Mouse (Mus musculus) midbrain, embryonic 11.5 days (tissue): ENCODE data around the gene Trak1. TPM values are rescaled to one million over a fixed set of nuclear protein-coding genes. Genes with fewer than 3 reads are reported as not detected.

Experiments used
- ATAC-seq: fragments of 200-750 bp; cut with Nextera tagmentation; 2 replicates; pipeline ENCODE4 v1.8.0; 2017; ENCODE audit warnings: moderate TSS enrichment, moderate library complexity; ENCODE audit not compliant: low FRiP score
- DNase-seq: peaks from one replicate; pipeline ENCODE4 v3.0.0; 2015; ENCODE audit warnings: low spot score; ENCODE audit errors: missing footprints
- H3K27ac ChIP-seq: fragments of 300-500 bp; sonication (generic); 2 replicates; pipeline ENCODE4 v1.5.1; 2014; ENCODE audit warnings: low read depth, low read length
- H3K27me3 ChIP-seq: fragments of 300-500 bp; sonication (generic); 2 replicates; pipeline ENCODE4 v1.6.1; 2014; ENCODE audit warnings: mild to moderate bottlenecking, low read length, moderate library complexity, mixed read lengths; ENCODE audit not compliant: control insufficient read depth, insufficient read depth
- H3K36me3 ChIP-seq: fragments of 300-500 bp; sonication (generic); 2 replicates; pipeline ENCODE4 v1.6.1; 2014; ENCODE audit warnings: mild to moderate bottlenecking, low read length, moderate library complexity, mixed read lengths; ENCODE audit not compliant: control insufficient read depth, insufficient read depth
- H3K4me1 ChIP-seq: fragments of 300-500 bp; sonication (generic); 2 replicates; pipeline ENCODE4 v1.6.1; 2014; ENCODE audit warnings: low read length; ENCODE audit not compliant: control insufficient read depth, insufficient read depth
- H3K4me2 ChIP-seq: fragments of 300-500 bp; sonication (generic); 2 replicates; pipeline ENCODE4 v1.6.1; 2014; ENCODE audit warnings: mild to moderate bottlenecking, moderate library complexity
- H3K4me3 ChIP-seq: fragments of 300-500 bp; sonication (generic); 2 replicates; pipeline ENCODE4 v1.5.1; 2014; ENCODE audit warnings: low read depth, low read length
- H3K9ac ChIP-seq: fragments of 300-500 bp; sonication (generic); 2 replicates; pipeline ENCODE4 v1.6.1; 2014; ENCODE audit warnings: low read length
- H3K9me3 ChIP-seq: fragments of 300-500 bp; sonication (generic); 2 replicates; pipeline ENCODE4 v1.6.1; 2016; ENCODE audit warnings: low read length; ENCODE audit not compliant: control insufficient read depth
- WGBS: fragments of 180-500 bp; shearing (Covaris S2); extraction: QIAGEN DNeasy Blood & Tissue Kit; methylation state at CpG from one replicate; pipeline ENCODE4 v1.1.7; 2014; 5-methylcytosine and 5-hydroxymethylcytosine counted together
- polyA plus RNA-seq: library from polyadenylated mRNA; unstranded; fragments of >200 nt; fragmentation: Nextera tagmentation; extraction: Ambion mirVana; gene quantifications from 2 replicates; pipeline ENCODE4 v1.2.1, GENCODE M21; 2014

Gene Trak1
- polyA plus RNA-seq, 1 experiment from 2014 or later: 20.5 TPM

DNA sequence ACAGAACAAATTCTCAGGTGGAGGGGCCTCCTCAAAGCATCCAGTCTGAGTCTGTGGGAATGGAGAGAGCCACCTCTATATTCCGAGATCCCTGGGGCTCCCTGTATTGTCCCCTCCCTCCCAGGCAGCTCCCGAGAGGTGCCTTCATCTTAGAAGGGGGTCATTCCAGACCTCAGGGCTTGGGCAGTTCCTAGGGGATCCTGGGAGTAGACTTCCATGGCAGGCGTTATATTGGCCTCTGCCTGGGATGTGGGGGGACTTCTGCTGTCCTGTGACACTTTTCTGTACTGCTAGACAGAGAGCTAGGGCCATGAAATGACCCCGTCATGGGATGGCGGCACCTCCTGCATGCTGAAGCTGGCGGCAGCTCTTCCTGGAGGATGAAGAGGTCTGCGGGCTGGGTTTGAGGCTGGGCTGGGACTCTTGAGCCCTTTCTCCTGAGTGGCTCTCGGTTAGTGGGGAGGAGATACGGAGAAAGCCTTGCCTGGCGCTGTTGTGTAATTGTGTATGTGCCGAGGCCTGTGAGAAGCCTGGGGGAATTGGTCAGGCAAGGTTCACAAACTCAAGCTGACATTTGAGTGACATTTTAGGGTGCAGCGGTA lies 88.5 kb downstream of the Trak1 start:
- no peak for DNase-seq
- Histone ChIP-seq H3K4me1 (no peaks in the 10 kb centered on the region), H3K27me3 (no peaks in the 10 kb centered on the region), H3K4me2 (no peak overlapping the region), H3K27ac (no peak overlapping the region), H3K4me3 (no peak overlapping the region), H3K36me3 (no peaks in the 10 kb centered on the region), H3K9ac (peak overlapping the region; percentile 2; the same call in 1 of the 2 replicates), H3K9me3 (no peaks in the 10 kb centered on the region)
- 83% methylated on average over 12 of the region's 12 CpGs for WGBS
- ATAC-seq: no peak

DNA sequence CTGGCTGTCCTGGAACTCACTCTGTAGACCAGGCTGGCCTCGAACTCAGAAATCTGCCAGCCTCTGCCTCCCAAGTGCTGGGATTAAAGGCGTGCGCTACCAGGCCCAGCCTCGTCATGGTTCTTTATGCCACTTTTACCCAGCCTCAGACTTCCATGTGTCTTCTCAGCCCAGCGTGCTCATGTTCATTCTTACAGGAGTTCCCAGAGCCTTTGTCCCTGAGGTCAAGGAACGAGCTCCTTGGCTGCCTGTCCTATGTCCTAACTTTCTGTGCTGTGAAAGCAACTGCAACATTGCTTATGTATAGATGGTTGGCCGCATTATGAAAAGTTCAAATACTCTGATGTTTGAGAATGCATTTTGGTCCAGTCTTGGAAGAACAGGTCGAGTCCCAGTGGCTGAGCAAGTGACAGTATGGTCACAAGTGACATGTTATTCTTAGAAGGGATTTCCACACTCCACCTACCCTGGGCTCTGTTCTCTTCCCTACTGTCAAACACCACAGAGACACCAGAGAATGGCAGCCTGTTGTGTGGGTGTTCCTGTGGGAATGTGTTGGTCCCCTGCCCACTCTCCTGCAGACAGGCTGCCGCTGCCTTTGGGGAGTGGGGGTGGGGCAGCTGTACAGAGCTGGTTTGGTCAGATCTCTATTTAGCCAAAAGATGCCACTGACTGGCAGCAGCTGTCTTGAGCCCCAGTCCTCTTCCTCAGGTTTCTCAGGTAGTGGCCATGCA lies 90.4 kb downstream of the Trak1 start:
- no peak overlapping the region for H3K4me3 ChIP-seq
- H3K9me3 ChIP-seq: no peaks in the 10 kb centered on the region
- no peak for ATAC-seq
- no peak for DNase-seq
- H3K9ac ChIP-seq: no peak overlapping the region
- no peaks in the 10 kb centered on the region for H3K4me1 ChIP-seq
- H3K27ac ChIP-seq: no peak overlapping the region
- no peaks in the 10 kb centered on the region for H3K27me3 ChIP-seq
- H3K4me2 ChIP-seq: no peak overlapping the region
- 0 out of 2 replicates have a peak, but pooled peaks cover 3% of the 10 kb centered on the region for H3K36me3 ChIP-seq
- WGBS: 79% methylated on average over 9 of the region's 9 CpGs

DNA sequence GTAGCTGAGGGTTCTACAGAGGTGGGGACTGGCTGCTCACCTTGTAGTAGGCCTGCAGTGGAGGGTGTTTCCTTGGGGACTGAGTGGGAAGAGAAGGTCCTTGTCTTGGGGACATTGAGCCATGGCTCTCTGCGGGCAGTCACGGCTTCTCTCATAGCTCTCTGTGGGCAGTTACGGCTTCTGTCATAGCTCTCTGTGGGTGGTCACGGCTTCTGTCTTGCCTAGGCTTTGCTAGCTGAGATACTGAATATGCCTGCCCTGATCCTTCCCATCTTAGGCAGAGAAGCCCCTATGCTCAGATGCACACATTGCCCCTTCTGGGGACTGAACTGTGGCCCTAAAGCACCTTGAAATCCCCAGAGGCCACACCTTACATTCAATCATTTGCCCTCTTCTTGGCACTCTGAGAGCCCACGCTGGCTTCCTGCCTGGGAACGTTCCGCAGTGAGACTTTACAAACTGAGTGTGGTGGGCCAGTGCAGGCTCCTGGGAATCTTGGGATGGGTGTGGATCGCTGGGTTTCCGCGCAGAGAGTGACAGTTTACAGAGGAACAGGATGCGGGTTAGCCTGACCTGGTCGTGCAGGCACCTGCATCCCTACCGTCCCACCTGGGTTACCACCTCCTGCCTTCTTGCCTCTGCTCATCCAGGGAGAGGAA lies 91.1 kb downstream of the Trak1 start:
- H3K36me3 ChIP-seq: 0 out of 2 replicates have a peak, but pooled peaks cover 3% of the 10 kb centered on the region
- H3K4me3 ChIP-seq: no peak overlapping the region
- 74% methylated on average over 13 of the region's 13 CpGs for WGBS

DNA sequence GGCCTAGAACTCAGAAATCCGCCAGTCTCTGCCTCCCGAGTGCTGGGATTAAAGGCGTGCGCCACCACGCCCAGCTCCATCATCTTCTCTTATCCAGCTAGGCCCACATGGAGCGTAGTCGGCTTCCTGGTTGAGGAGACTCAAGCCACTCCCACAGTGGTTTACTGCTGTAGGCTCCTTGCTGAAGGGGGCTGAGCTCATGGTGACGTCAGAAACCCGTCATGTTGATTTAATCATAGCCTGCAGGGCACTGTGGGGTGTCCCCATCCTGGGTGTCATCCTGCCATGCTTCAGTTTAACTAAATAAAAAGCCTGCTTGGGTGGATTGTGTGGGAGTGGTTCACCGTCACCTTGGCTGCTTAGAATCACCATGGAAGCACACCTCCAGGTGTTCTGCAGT lies 92.0 kb downstream of the Trak1 start:
- H3K4me2 ChIP-seq: no peak overlapping the region
- no peak overlapping the region for H3K9ac ChIP-seq
- DNase-seq (no peak), ATAC-seq (no peak)
- H3K4me3 ChIP-seq: no peak overlapping the region
- 85% methylated on average over 10 of the region's 10 CpGs for WGBS
- H3K27ac ChIP-seq: no peak overlapping the region
- H3K36me3 ChIP-seq: 0 out of 2 replicates have a peak, but pooled peaks cover 3% of the 10 kb centered on the region
- H3K27me3 ChIP-seq: no peaks in the 10 kb centered on the region
- no peaks in the 10 kb centered on the region for H3K4me1 ChIP-seq
- H3K9me3 ChIP-seq: no peaks in the 10 kb centered on the region

More for the DNA sequence above, 91.1 kb downstream of the Trak1 start:
- no peak overlapping the region for H3K27ac ChIP-seq
- H3K4me2 ChIP-seq: no peak overlapping the region
- DNase-seq (no peak), ATAC-seq (no peak)
- H3K27me3 ChIP-seq: no peaks in the 10 kb centered on the region
- no peak overlapping the region for H3K9ac ChIP-seq
- H3K4me1 ChIP-seq: no peaks in the 10 kb centered on the region
- no peaks in the 10 kb centered on the region for H3K9me3 ChIP-seq

DNA sequence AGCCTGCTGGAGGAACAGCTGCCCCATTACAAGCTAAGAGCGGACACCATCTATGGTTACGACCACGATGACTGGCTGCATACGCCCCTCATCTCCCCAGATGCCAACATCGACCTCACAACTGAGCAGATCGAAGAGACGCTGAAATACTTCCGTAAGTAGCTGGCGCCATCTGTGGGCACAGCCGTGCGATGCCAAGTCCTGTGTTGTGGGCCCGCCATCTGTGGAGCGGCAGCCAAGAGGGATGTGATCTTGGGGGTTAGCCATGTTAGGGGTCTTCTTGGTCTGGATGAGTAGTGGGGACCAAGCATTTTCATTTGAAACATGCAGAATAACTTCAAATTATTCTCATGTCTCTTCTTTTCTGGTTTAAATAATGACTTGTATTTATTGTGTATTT lies 94.6 kb downstream of the Trak1 start:
- no peak for DNase-seq
- no peaks in the 10 kb centered on the region for H3K9me3 ChIP-seq
- no peaks in the 10 kb centered on the region for H3K27me3 ChIP-seq
- no peak overlapping the region for H3K9ac ChIP-seq
- H3K4me2 ChIP-seq: no peak overlapping the region
- H3K4me1 ChIP-seq: no peaks in the 10 kb centered on the region
- no peak for ATAC-seq
- H3K36me3 ChIP-seq: 0 out of 2 replicates have a peak, but pooled peaks cover 3% of the 10 kb centered on the region
- no peak overlapping the region for H3K4me3 ChIP-seq
- 94% methylated on average over 13 of the region's 13 CpGs for WGBS
- no peak overlapping the region for H3K27ac ChIP-seq

DNA sequence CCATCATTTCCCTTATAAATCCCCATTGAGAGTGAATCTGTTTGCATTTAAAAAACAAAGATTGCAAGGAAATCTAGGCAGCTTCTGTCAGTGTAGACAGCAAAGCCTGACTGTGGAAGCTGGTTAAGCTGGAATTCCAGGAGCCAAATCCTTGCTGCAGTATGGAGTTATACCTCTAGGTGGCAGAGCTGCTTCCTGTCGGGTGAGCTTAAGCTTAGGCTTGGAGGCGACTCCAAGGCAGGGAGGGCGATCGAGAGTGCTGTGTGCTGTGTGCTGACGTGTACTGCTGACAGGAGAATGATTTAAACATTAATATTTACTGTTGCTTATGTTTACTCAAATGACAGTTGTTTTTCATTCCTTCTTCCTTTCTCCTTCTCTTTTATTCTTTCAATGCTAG lies 95.1 kb downstream of the Trak1 start:
- 47% methylated on average over 5 of the region's 5 CpGs for WGBS
- ATAC-seq (no peak), DNase-seq (peak; percentile 97)
- Histone ChIP-seq H3K9ac (no peak overlapping the region), H3K9me3 (no peaks in the 10 kb centered on the region), H3K4me2 (no peak overlapping the region), H3K4me1 (no peaks in the 10 kb centered on the region), H3K27me3 (no peaks in the 10 kb centered on the region), H3K27ac (no peak overlapping the region), H3K36me3 (0 out of 2 replicates have a peak, but pooled peaks cover 3% of the 10 kb centered on the region), H3K4me3 (no peak overlapping the region)

DNA sequence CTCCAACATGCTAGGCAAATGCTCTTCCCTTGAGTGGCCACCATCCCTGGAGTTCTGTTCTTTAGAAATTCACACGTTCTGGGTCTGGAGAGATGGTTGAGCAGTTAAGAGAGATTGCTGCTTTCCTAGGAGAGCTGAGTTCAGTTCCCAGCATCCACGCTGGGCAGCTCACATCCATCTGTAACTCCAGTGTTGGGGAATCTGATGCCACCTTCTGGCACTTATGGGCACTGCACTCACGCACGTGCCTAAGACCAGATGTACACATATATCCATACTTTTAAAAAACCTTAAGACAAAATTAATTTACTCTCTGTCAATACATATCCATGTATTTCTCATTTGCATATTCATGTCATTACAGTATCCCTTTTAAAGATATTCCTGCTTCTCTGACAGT lies 95.8 kb downstream of the Trak1 start:
- no peak overlapping the region for H3K9ac ChIP-seq
- DNase-seq: no peak
- no peak for ATAC-seq
- no peak overlapping the region for H3K27ac ChIP-seq
- no peak overlapping the region for H3K4me3 ChIP-seq
- no peaks in the 10 kb centered on the region for H3K9me3 ChIP-seq
- H3K36me3 ChIP-seq: 0 out of 2 replicates have a peak, but pooled peaks cover 3% of the 10 kb centered on the region
- H3K27me3 ChIP-seq: no peaks in the 10 kb centered on the region
- WGBS: 90% methylated on average over 4 of the region's 4 CpGs
- H3K4me2 ChIP-seq: no peak overlapping the region
- no peaks in the 10 kb centered on the region for H3K4me1 ChIP-seq

DNA sequence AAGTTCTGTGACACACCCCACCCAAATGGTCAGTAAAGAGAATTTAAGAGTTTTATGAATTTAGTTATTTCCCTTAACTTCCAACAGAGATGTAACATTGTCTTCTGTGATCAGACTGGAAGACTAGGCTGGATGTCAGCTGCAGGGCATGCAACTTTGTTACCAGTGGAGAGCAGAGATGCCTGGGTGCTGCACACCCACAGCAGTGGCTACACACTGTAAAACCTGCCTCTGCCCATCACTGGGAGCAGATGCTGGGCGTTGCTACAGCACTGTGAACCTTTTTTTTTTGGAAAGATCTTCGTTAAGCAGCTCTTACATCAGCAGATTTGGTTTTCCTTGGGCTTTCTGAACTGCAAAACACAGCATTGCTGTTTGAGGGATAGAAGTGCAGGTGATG lies 97.6 kb downstream of the Trak1 start:
- ATAC-seq (no peak), DNase-seq (no peak)
- Histone ChIP-seq H3K36me3 (0 out of 2 replicates have a peak, but pooled peaks cover 3% of the 10 kb centered on the region), H3K9ac (no peak overlapping the region), H3K27me3 (no peaks in the 10 kb centered on the region), H3K27ac (no peak overlapping the region), H3K9me3 (no peaks in the 10 kb centered on the region), H3K4me1 (no peaks in the 10 kb centered on the region), H3K4me3 (no peak overlapping the region), H3K4me2 (no peak overlapping the region)
- WGBS: 81% methylated on average over 2 of the region's 2 CpGs

DNA sequence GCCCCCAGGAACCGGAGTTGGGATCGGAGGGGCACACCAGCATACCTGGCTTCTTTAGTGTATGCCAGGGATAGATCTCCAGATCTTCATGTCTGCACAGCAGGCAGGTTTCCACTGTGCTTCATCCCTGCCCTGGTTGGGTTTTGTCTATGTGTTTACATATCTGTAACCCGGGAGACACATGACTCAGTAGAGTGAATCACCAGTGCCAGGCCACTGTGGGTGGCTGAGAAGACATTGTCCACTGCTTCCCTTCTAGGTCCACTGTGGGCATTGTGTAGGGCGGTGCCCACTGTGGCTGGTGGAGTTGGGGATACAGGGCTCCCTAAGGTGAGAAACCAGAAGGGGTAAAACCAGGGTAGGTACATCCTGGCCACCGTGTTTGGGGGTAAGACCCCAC lies 98.5 kb downstream of the Trak1 start:
- Histone ChIP-seq H3K4me1 (no peaks in the 10 kb centered on the region), H3K9ac (no peak overlapping the region), H3K27me3 (no peaks in the 10 kb centered on the region), H3K27ac (no peak overlapping the region), H3K4me2 (no peak overlapping the region), H3K9me3 (no peaks in the 10 kb centered on the region), H3K4me3 (no peak overlapping the region), H3K36me3 (0 out of 2 replicates have a peak, but pooled peaks cover 3% of the 10 kb centered on the region)
- WGBS: 88% methylated on average over 5 of the region's 5 CpGs
- ATAC-seq: no peak
- no peak for DNase-seq
